Mouse (Mus musculus) myocyte (in vitro differentiated cells): Measurements from ENCODE around the gene Gm45711.

Source experiments
- CEBPB ChIP-seq: IDR thresholded peaks from 2 replicates; pipeline ENCODE4 v1.6.1; 2011; ENCODE audit warnings: mild to moderate bottlenecking, moderate library complexity; ENCODE audit not compliant: poor library complexity, insufficient read depth, severe bottlenecking
- E2F4 ChIP-seq: IDR thresholded peaks from one replicate; pipeline ENCODE4 v1.6.1; 2011; ENCODE audit warnings: mild to moderate bottlenecking, control low read depth, moderate library complexity; ENCODE audit not compliant: insufficient read depth
- MAX ChIP-seq: IDR thresholded peaks from one replicate; pipeline ENCODE4 v1.6.1; 2011; ENCODE audit warnings: low read depth, mild to moderate bottlenecking, control low read depth
- MYOG ChIP-seq, 3 experiments: IDR thresholded peaks; one replicate each; pipeline ENCODE4 v1.6.1; 2011; ENCODE audit warnings: control low read depth in 2 of 3, low read depth in 2 of 3, mild to moderate bottlenecking in 2 of 3; ENCODE audit not compliant: insufficient read length in 2 of 3, control insufficient read depth in 1 of 3, insufficient read depth in 1 of 3
- POLR2A ChIP-seq: IDR thresholded peaks from one replicate; pipeline ENCODE4 v1.6.1; 2011; ENCODE audit warnings: low read depth, mild to moderate bottlenecking, control low read depth, moderate library complexity; ENCODE audit not compliant: insufficient read length
- POLR2AphosphoS2 ChIP-seq: IDR thresholded peaks from one replicate; pipeline ENCODE4 v1.6.1; 2011; ENCODE audit warnings: low read depth, control low read depth; ENCODE audit not compliant: insufficient read length
- REST ChIP-seq: IDR thresholded peaks from one replicate; pipeline ENCODE4 v1.6.1; 2011; ENCODE audit warnings: mild to moderate bottlenecking, control low read depth, moderate library complexity; ENCODE audit not compliant: insufficient read depth, insufficient read length
- SRF ChIP-seq: IDR thresholded peaks from one replicate; pipeline ENCODE4 v1.6.1; 2011; ENCODE audit warnings: low read depth; ENCODE audit not compliant: control insufficient read depth, insufficient read length
- TCF12 ChIP-seq: IDR thresholded peaks from one replicate; pipeline ENCODE4 v1.6.1; 2011; ENCODE audit warnings: mild to moderate bottlenecking, control low read depth; ENCODE audit not compliant: poor library complexity, insufficient read depth, severe bottlenecking
- TCF3 ChIP-seq: IDR thresholded peaks from one replicate; pipeline ENCODE4 v1.6.1; 2011; ENCODE audit warnings: low read depth, control low read depth; ENCODE audit not compliant: insufficient read length
- USF1 ChIP-seq: IDR thresholded peaks from one replicate; pipeline ENCODE4 v1.6.1; 2011; ENCODE audit warnings: low read depth, mild to moderate bottlenecking, control low read depth, moderate library complexity

DNA sequence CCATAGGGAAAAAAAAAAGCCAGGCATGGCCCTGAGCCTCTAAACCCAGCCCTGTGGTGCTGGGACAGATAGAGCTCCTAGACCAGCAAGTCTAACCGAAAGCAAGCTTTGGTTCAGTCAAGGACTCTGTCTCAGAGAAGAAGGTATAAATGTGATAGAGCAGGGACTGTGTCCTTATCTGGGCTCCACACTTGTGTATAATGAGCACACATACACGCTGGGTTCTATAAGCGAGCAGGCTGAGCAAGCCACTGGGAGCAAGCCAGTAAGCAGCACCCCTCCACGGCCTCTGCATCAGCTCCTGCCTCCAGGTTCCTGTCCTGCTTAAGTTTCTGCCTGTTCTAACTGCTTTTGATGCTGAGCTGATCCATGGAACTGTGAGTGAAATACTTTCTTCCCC, 77.8 kb downstream of the Gm45711 start:
- no peak for TF ChIP-seq TCF12
- TF ChIP-seq POLR2A = no peak
- TF ChIP-seq E2F4 = no peak
- no peak for TF ChIP-seq REST
- TF ChIP-seq CEBPB = no peak
- no peak for TF ChIP-seq MYOG (IDR thresholded peaks at IDR 0.05; ENCODE audit: control insufficient read depth in 1 of 3, insufficient read depth in 1 of 3, insufficient read length in 2 of 3, low read depth in 2 of 3)
- no peak for TF ChIP-seq TCF3
- no peak for TF ChIP-seq USF1
- TF ChIP-seq MAX = no peak
- no peak for TF ChIP-seq POLR2AphosphoS2
- TF ChIP-seq SRF = no peak
